Mouse (Mus musculus) ES-Bruce4 (cell line): Measurements from ENCODE around the gene Gm28778. TPM values are rescaled to one million over a fixed set of nuclear protein-coding genes. Genes with fewer than 3 reads are reported as not detected.
"Not testable (repeated sequence)": the region's sequence is repeated elsewhere in the genome, so short reads cannot be mapped to it uniquely, and the experiment has no call there.

Experiments used
- H3K27ac ChIP-seq: 2 replicates; pipeline ENCODE4 v1.5.1; 2012; ENCODE audit warnings: low read length, inconsistent platforms; ENCODE audit not compliant: insufficient read depth
- H3K27me3 ChIP-seq: 2 replicates; pipeline ENCODE4 v1.6.1; 2012; ENCODE audit warnings: mild to moderate bottlenecking, low read length, inconsistent platforms; ENCODE audit not compliant: control insufficient read depth, poor library complexity, insufficient read depth, severe bottlenecking
- H3K36me3 ChIP-seq: 2 replicates; pipeline ENCODE4 v1.6.1; 2012; ENCODE audit warnings: inconsistent platforms, mild to moderate bottlenecking, low read length, moderate library complexity; ENCODE audit not compliant: control insufficient read depth, poor library complexity, insufficient read depth, severe bottlenecking
- H3K4me1 ChIP-seq: one replicate; pipeline ENCODE4 v1.8.1; 2011; ENCODE audit warnings: low read length; ENCODE audit not compliant: control insufficient read depth, insufficient read depth
- H3K4me3 ChIP-seq: 2 replicates; pipeline ENCODE4 v1.5.1; 2011; ENCODE audit warnings: low read depth, mild to moderate bottlenecking, low read length
- H3K9ac ChIP-seq: 2 replicates; pipeline ENCODE4 v1.6.1; 2012; ENCODE audit warnings: low read depth, mild to moderate bottlenecking, inconsistent platforms; ENCODE audit not compliant: poor library complexity, severe bottlenecking
- H3K9me3 ChIP-seq: replicated peaks from 2 replicates; pipeline ENCODE4 v1.6.1; 2012; ENCODE audit warnings: mild to moderate bottlenecking, low read length, inconsistent platforms; ENCODE audit not compliant: control insufficient read depth, poor library complexity, insufficient read depth, severe bottlenecking
- CTCF ChIP-seq: IDR thresholded peaks from one replicate; pipeline ENCODE4 v1.8.1; 2011; ENCODE audit warnings: low read depth, low read length
- EP300 ChIP-seq: IDR thresholded peaks from 2 replicates; pipeline ENCODE4 v1.6.1; 2011; ENCODE audit warnings: low read depth, low read length; ENCODE audit not compliant: insufficient read depth
- POLR2A ChIP-seq: IDR thresholded peaks from one replicate; pipeline ENCODE4 v1.8.1; 2011; ENCODE audit warnings: low read length; ENCODE audit not compliant: insufficient read depth
- polyA plus RNA-seq: library from polyadenylated mRNA; stranded (reverse); fragments of >200 nt; gene quantifications from 2 replicates; pipeline ENCODE4 v1.2.4, GENCODE M21; 2011; ENCODE audit warnings: low read depth; ENCODE audit not compliant: missing spikeins, insufficient read depth, insufficient read length

The Gm28778 gene
- not detected in 2 replicates for polyA plus RNA-seq

- no peak for TF ChIP-seq CTCF
- peak; percentile 95 for TF ChIP-seq POLR2A
- no peak for TF ChIP-seq EP300
- Histone ChIP-seq H3K9me3 (no peaks in the 10 kb centered on the region), H3K36me3 (peaks cover 6% of the 10 kb centered on the region), H3K4me3 (peak within 1 kb of the TSS; percentile 90), H3K9ac (peak within 1 kb of the TSS; percentile 29), H3K27me3 (no peaks in the 10 kb centered on the region), H3K27ac (peak within 1 kb of the TSS; percentile 12; the same call in 1 of the 2 replicates), H3K4me1 (no peaks in the 10 kb centered on the region)
Measured at GRCm38 (mm10) chr1:53296581-53297383, at the start of gene Gm28778, which contains the start of the genes Pms1 and Ormdl1. Gm28778 (plus strand) TSS chr1:53297111. Pms1 (minus strand) TSS chr1:53297018. Ormdl1 (plus strand) TSS chr1:53297095.

GRCm38 (mm10) chr1:53264958-53265612, 31.8 kb upstream of the Gm28778 start:
- not testable (repeated sequence) for H3K4me1 ChIP-seq, H3K9me3 ChIP-seq, H3K27ac ChIP-seq, H3K4me3 ChIP-seq, H3K9ac ChIP-seq, H3K36me3 ChIP-seq, H3K27me3 ChIP-seq

GRCm38 (mm10) chr1:53269901-53270300, 27.0 kb upstream of the Gm28778 start:
- Histone ChIP-seq H3K27me3 (no peaks in the 10 kb centered on the region), H3K4me1 (no peaks in the 10 kb centered on the region), H3K9me3 (no peaks in the 10 kb centered on the region), H3K36me3 (peaks cover 3% of the 10 kb centered on the region; the same call in 1 of the 2 replicates), H3K4me3 (no peak overlapping the region), H3K27ac (no peak overlapping the region), H3K9ac (no peak overlapping the region)
- TF ChIP-seq CTCF = no peak
- no peak for TF ChIP-seq POLR2A
- no peak for TF ChIP-seq EP300

DNA sequence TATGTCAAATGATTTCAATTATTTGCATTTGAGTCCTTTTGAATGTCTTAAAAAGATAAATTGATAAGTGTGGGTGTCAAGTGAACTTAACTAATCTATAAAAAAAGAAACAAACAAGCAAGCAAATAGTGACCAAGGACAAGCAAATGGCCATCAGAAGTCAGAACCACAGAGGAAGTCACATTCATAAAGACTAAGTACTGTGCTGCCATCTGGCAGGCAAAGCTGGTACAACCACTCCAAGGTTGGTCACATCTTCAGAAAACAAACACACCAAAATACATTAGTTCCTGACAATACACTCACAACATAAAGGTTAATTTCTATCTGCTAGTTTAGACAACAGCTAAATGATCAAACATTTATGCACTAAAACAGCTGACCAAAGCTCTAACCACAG, 24.3 kb upstream of the Gm28778 start:
- TF ChIP-seq POLR2A (no peak), CTCF (no peak), EP300 (no peak)
- Histone ChIP-seq H3K9ac (no peak overlapping the region), H3K9me3 (no peaks in the 10 kb centered on the region), H3K27me3 (no peaks in the 10 kb centered on the region), H3K36me3 (peaks cover 3% of the 10 kb centered on the region; the same call in 1 of the 2 replicates), H3K4me1 (no peaks in the 10 kb centered on the region), H3K27ac (no peak overlapping the region), H3K4me3 (no peak overlapping the region)

GRCm38 (mm10) chr1:53291197-53291596, 5.7 kb upstream of the Gm28778 start:
- TF ChIP-seq EP300 = no peak
- no peak for TF ChIP-seq POLR2A
- no peak for TF ChIP-seq CTCF
- Histone ChIP-seq H3K9me3 (no peaks in the 10 kb centered on the region), H3K27ac (no peak overlapping the region), H3K36me3 (no peaks in the 10 kb centered on the region; the same call in none of the 2 replicates), H3K9ac (no peak overlapping the region), H3K4me3 (no peak overlapping the region), H3K4me1 (no peaks in the 10 kb centered on the region), H3K27me3 (no peaks in the 10 kb centered on the region)

- no peaks in the 10 kb centered on the region for H3K9me3 ChIP-seq
- H3K9ac ChIP-seq = no peak overlapping the region
- H3K4me3 ChIP-seq = no peak overlapping the region
- no peak for TF ChIP-seq POLR2A
- no peak for TF ChIP-seq CTCF
- TF ChIP-seq EP300 = no peak
- no peaks in the 10 kb centered on the region for H3K27me3 ChIP-seq
- peaks cover 6% of the 10 kb centered on the region; the same call in 1 of the 2 replicates for H3K36me3 ChIP-seq
- H3K4me1 ChIP-seq = no peaks in the 10 kb centered on the region
- H3K27ac ChIP-seq = no peak overlapping the region
Measured at GRCm38 (mm10) chr1:53300506-53300905, 3.6 kb downstream of the Gm28778 start.
